In genomic region chr2:27413582-27413935, GRCm38 (mm10) we compare ENCODE assay signal across 11 mouse cellular contexts. TPM values are rescaled to one million over a fixed set of nuclear protein-coding genes. Genes with fewer than 3 reads are reported as not detected.
DNase-seq lines count a peak whose midpoint lies in the region; ATAC-seq and TF ChIP-seq lines count a peak whose summit lies in the region.
"Had no signal": no experiment of that assay in that cellular context is flagged by ENCODE, and none has a peak within 500 bp of the region (broad histone marks: within the 10 kb centered on the region; RNA-seq: fewer than 3 reads in every experiment).

No protein-coding gene starts in this region.

- H3K4me2 ChIP-seq in hindbrain, embryonic 11.5 days (replicated peaks; ENCODE audit: low read depth, low read length), result peak overlapping the region; percentile 32
- H3K4me2 ChIP-seq in midbrain, embryonic 14.5 days (ENCODE audit: low read length), result peak overlapping the region; percentile 24
- H3K4me2 ChIP-seq: liver, embryonic 12.5 days had no signal

- peak overlapping the region; percentile 93 for H3K27ac ChIP-seq in hindbrain, embryonic 11.5 days (ENCODE audit: low read depth, low read length)
- H3K27ac ChIP-seq in midbrain, embryonic 14.5 days (replicated peaks; ENCODE audit: low read depth, low read length), result peak overlapping the region; percentile 77
- H3K27ac ChIP-seq: liver, embryonic 12.5 days had no signal

- no peaks in the 10 kb centered on the region for H3K27me3 ChIP-seq in C2C12 (ENCODE audit: control insufficient read depth, insufficient read depth, insufficient read length)
- no peaks in the 10 kb centered on the region for H3K27me3 ChIP-seq in hindbrain, embryonic 11.5 days (ENCODE audit: control insufficient read depth, insufficient read depth, low read length)
- no peaks in the 10 kb centered on the region for H3K27me3 ChIP-seq in midbrain, embryonic 14.5 days (ENCODE audit: control insufficient read depth, insufficient read depth, low read length)
- H3K27me3 ChIP-seq: heart, embryonic 12.5 days; liver, embryonic 12.5 days had no signal

- H3K9ac ChIP-seq in hindbrain, embryonic 11.5 days (ENCODE audit: low read depth, low read length), result peak overlapping the region; percentile 54; the same call in 1 of the 2 replicates
- H3K9ac ChIP-seq in midbrain, embryonic 14.5 days (replicated peaks; ENCODE audit: low read length), result 0 out of 2 replicates have a peak overlapping the region, but pooled peaks have one; percentile 20
- H3K9ac ChIP-seq: liver, embryonic 12.5 days had no signal

- TF ChIP-seq CTCF in C2C12 (IDR thresholded peaks at IDR 0.05; ENCODE audit: control insufficient read depth, insufficient read depth, insufficient read length), result no peak
- TF ChIP-seq CTCF in brain, embryonic 14.5 days (IDR thresholded peaks at IDR 0.05; ENCODE audit: borderline replicate concordance, extremely low read depth, insufficient read depth, insufficient read length), result no peak

- no peak for TF ChIP-seq POLR2A in brain, embryonic 14.5 days (IDR thresholded peaks at IDR 0.05; ENCODE audit: borderline replicate concordance, extremely low read depth, insufficient read depth, insufficient read length, poor library complexity, severe bottlenecking)

- peaks cover 100% of the 10 kb centered on the region for H3K79me2 ChIP-seq in C2C12 (ENCODE audit: control insufficient read depth, insufficient read depth)

- WGBS in hindbrain, embryonic 11.5 days, result 11% methylated on average over 2 of the region's 2 CpGs
- WGBS in midbrain, embryonic 14.5 days, result 7% methylated on average over 2 of the region's 2 CpGs

- peak; percentile 23; the same call in 1 of the 2 replicates for ATAC-seq in hindbrain, embryonic 11.5 days (ENCODE audit: low FRiP score)
- ATAC-seq in midbrain, embryonic 14.5 days (ENCODE audit: low FRiP score, low TSS enrichment), result no peak
- ATAC-seq: liver, embryonic 12.5 days had no signal

- H3K79me3 ChIP-seq in C2C12 (ENCODE audit: low read depth), result peaks cover 41% of the 10 kb centered on the region

- no peaks in the 10 kb centered on the region for H3K9me3 ChIP-seq in hindbrain, embryonic 11.5 days (ENCODE audit: control insufficient read depth, low read length)
- H3K9me3 ChIP-seq in midbrain, embryonic 14.5 days (ENCODE audit: control insufficient read depth, low read length), result no peaks in the 10 kb centered on the region
- H3K9me3 ChIP-seq: heart, embryonic 12.5 days; liver, embryonic 12.5 days had no signal

- H3ac ChIP-seq in C2C12 (ENCODE audit: control insufficient read depth, insufficient read length, low read depth), result peak overlapping the region; percentile 46

- peak; percentile 61 for DNase-seq in brain, embryonic 14.5 days (ENCODE audit: low read depth)
- DNase-seq in hindbrain, embryonic 11.5 days (ENCODE audit: low spot score), result no peak
- DNase-seq in midbrain, embryonic 14.5 days, result peak; percentile 37
- no peak for DNase-seq in B cell, adult 2 months
- DNase-seq in heart, postnatal 14 days, result no peak
- no peak for DNase-seq in spleen, postnatal 14 days (ENCODE audit: low spot score in 2 of 2)
- DNase-seq in spleen, postnatal 36 days (ENCODE audit: low spot score in 2 of 2), result no peak
- DNase-seq: kidney, adult 9 months had no signal

- no peak overlapping the region for H3K4me3 ChIP-seq in C2C12 (ENCODE audit: insufficient read depth, poor library complexity, severe bottlenecking)
- H3K4me3 ChIP-seq in hindbrain, embryonic 11.5 days (ENCODE audit: low read depth, low read length), result no peak overlapping the region
- no peak overlapping the region for H3K4me3 ChIP-seq in midbrain, embryonic 14.5 days (replicated peaks; ENCODE audit: low read depth, low read length)
- H3K4me3 ChIP-seq: heart, embryonic 12.5 days; liver, embryonic 12.5 days had no signal

- intact Hi-C loops in heart, postnatal 14 days (cut with DNase I), result no loop called here

- no peaks in the 10 kb centered on the region for H3K36me3 ChIP-seq in C2C12 (ENCODE audit: control insufficient read depth, insufficient read depth)
- no peaks in the 10 kb centered on the region for H3K36me3 ChIP-seq in hindbrain, embryonic 11.5 days (ENCODE audit: control insufficient read depth, insufficient read depth, low read length)
- H3K36me3 ChIP-seq in midbrain, embryonic 14.5 days (ENCODE audit: control insufficient read depth, insufficient read depth, low read length), result no peaks in the 10 kb centered on the region
- H3K36me3 ChIP-seq: heart, embryonic 12.5 days; liver, embryonic 12.5 days had no signal

- peaks cover 50% of the 10 kb centered on the region for H3K4me1 ChIP-seq in hindbrain, embryonic 11.5 days (replicated peaks; ENCODE audit: control insufficient read depth, insufficient read depth, low read length)
- peaks cover 61% of the 10 kb centered on the region for H3K4me1 ChIP-seq in midbrain, embryonic 14.5 days (ENCODE audit: control insufficient read depth, insufficient read depth, low read length)

TF ChIP-seq in C2C12, 6 proteins besides CTCF, POLR2A, EP300 and RAD21:
- TF ChIP-seq MYOG (IDR thresholded peaks at IDR 0.05; ENCODE audit: control insufficient read depth, extremely low read depth, insufficient read length) (no peak), CEBPB (IDR thresholded peaks at IDR 0.05; ENCODE audit: low read depth) (no peak), MYOD1 (IDR thresholded peaks at IDR 0.05; ENCODE audit: control insufficient read depth, insufficient read length, low read depth) (no peak), USF1 (IDR thresholded peaks at IDR 0.05; ENCODE audit: low read depth) (no peak), FOSL1 (IDR thresholded peaks at IDR 0.05; ENCODE audit: insufficient read depth, low read length, poor library complexity, severe bottlenecking) (no peak), MAX (IDR thresholded peaks at IDR 0.05) (no peak)
TF ChIP-seq in C2C12: peak in this region for 0.

RNA-seq across cellular contexts. Expression of gene Vav2, which starts 13.3 kb away (rescaled TPM):
- 13.0 TPM for polyA plus RNA-seq in C2C12 (2012; fragmentation: generic; extraction: Trizol)
- 52.9 and 55.0 TPM in 2 replicates for polyA plus RNA-seq in brain, embryonic 14.5 days (2012; rRNA removed)
- 12.9 and 14.9 TPM in 2 replicates for polyA plus RNA-seq in hindbrain, embryonic 11.5 days (2014; fragmentation: Nextera tagmentation; extraction: Ambion mirVana)
- polyA plus RNA-seq in midbrain, embryonic 14.5 days (2014; fragmentation: Nextera tagmentation; extraction: Ambion mirVana), result 14.1 and 16.4 TPM in 2 replicates
- 10 to 100 TPM; 14.4 to 15.0 TPM for total RNA-seq in heart, postnatal 14 days (2021)

RNA-seq across cellular contexts. Expression of gene Brd3os, which starts 28.6 kb away (rescaled TPM):
- polyA plus RNA-seq in C2C12 (2012; fragmentation: generic; extraction: Trizol), result 5.5 TPM
- 31.5 and 33.8 TPM in 2 replicates for polyA plus RNA-seq in brain, embryonic 14.5 days (2012; rRNA removed)
- 15.0 and 17.3 TPM in 2 replicates for polyA plus RNA-seq in hindbrain, embryonic 11.5 days (2014; fragmentation: Nextera tagmentation; extraction: Ambion mirVana)
- polyA plus RNA-seq in midbrain, embryonic 14.5 days (2014; fragmentation: Nextera tagmentation; extraction: Ambion mirVana), result 37.8 and 45.1 TPM in 2 replicates
- total RNA-seq in heart, postnatal 14 days (2021), result 1 to 10 TPM; 1.2 TPM

Comparison
In these comparisons a context has a peak if more than half of its experiments do, and no peak if none do; other contexts are left out.
1. DNase-seq: peak in brain, embryonic 14.5 days (single experiment) and midbrain, embryonic 14.5 days (single experiment); none in hindbrain, embryonic 11.5 days (single experiment), B cell, adult 2 months (0 of 2), heart, postnatal 14 days (0 of 2), spleen, postnatal 14 days (0 of 2) and spleen, postnatal 36 days (0 of 2).